Mouse (Mus musculus) cortical plate, adult 2 months (tissue): Measurements from ENCODE around the gene Sec24a.
A peak's percentile ranks its signal among the peaks of the same experiment; 100 is the strongest.

Experiments used
- CTCF ChIP-seq: fragments of 200-500 bp; IDR thresholded peaks from 2 replicates; pipeline ENCODE4 v1.5.1; 2011; ENCODE audit warnings: mild to moderate bottlenecking, control low read depth, low read length; ENCODE audit not compliant: insufficient read depth; ENCODE audit errors: extremely low read depth
- POLR2A ChIP-seq: fragments of 200-500 bp; IDR thresholded peaks from 2 replicates; pipeline ENCODE4 v1.6.1; 2011; ENCODE audit warnings: mild to moderate bottlenecking, low read length, control low read depth; ENCODE audit not compliant: insufficient read depth; ENCODE audit errors: extremely low read depth

GRCm38 (mm10) chr11:51805221-51805981, 42.0 kb upstream of the Sec24a start:
- TF ChIP-seq POLR2A (peak; percentile 70; the same call in 1 of the 2 replicates), CTCF (no peak)
